Mouse (Mus musculus) adrenal gland, postnatal 25 days (tissue): ENCODE data around the gene B630019K06Rik. TPM values are rescaled to one million over a fixed set of nuclear protein-coding genes. Genes with fewer than 3 reads are reported as not detected.
"Not testable (repeated sequence)": the region's sequence is repeated elsewhere in the genome, so short reads cannot be mapped to it uniquely, and the experiment has no call there.

Experiments used
- DNase-seq: peaks from one replicate; pipeline ENCODE4 v3.0.0; 2021; ENCODE audit warnings: mixed read lengths
- long read RNA-seq: library from polyadenylated mRNA; stranded (forward); transcript quantifications from one replicate; pipeline ENCODE4 v2.0.0, GENCODE M21; 2021
- total RNA-seq: library from RNA; stranded (reverse); gene quantifications from 2 replicates; pipeline ENCODE4 v1.2.3, GENCODE M21; 2021

Gene B630019K06Rik
- 9.9 and 10.9 TPM in 2 replicates for total RNA-seq
- long read RNA-seq, transcript B630019K06Rik-201 (1 exons, 2,583 nt): major isoform, 21 of 21 reads
- long read RNA-seq, partial matches to known transcripts: 0 of 21 reads
- long read RNA-seq, other reads (novel, unspliced or antisense): 0 of 21 reads

DNA sequence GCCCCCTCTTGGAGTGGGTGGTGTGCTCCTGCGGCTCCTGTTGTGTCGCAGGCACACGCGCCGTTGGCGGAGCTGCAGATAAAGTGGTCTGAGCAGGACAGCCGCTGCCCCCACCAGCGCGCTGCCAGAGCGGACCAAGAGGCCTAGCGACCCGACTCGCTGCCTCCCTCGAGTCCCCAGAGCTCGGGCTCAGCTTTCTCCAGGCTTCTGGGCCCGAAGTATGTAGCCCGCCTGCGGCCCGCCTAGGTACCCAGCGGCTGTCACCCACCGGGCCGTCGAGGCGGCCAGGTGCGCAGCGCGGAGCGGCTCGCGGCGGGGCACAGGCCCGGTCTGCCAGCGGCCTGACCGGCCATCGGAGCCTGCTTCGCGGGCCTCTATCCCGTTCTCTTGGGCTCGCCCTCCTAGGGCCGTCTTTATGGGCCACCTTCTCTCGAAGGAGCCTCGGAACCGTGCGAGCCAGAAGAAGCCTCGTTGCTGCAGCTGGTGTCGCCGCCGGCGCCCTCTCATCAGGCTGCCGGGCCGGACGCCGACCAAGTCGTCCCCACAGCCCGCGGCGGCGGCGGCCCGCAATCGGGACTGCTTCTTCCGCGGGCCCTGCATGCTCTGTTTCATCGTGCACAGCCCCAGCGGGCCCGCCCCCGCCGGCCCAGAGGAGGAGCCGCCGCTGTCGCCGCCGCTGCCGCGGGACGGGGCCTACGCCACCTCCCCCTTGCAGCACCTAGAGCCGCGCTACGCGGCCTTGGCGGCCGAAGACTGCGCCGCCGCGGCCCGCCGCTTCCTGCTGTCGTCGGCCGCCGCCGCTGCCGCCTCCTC is at the start of gene B630019K06Rik:
Gene B630019K06Rik, plus strand, starts transcription at position 40 of the 813 bp plus-strand sequence.
- DNase-seq: peak; percentile 80

DNA sequence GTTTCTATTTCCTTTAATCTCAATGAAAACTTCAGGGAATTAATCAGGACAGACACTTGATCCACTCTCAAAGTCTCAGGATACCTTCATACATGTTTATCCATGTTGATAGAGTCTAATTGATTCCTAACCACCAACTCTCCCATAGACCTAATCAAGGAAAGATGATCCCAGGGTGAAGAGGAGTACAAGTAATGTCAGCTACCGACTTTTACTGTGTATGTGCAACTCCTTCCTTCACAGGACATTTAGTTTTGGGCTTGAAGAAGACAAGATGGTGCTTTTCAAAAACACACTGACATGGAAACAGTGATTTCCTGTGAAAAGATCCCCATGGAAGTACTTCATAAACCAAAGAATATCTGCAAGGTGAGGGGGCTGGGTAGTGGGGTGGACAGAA is 48.5 kb upstream of the B630019K06Rik start, which contains the start of gene Gm6592:
Gene Gm6592, plus strand, starts transcription at position 301 of the 400 bp plus-strand sequence.
- DNase-seq: no peak

DNA sequence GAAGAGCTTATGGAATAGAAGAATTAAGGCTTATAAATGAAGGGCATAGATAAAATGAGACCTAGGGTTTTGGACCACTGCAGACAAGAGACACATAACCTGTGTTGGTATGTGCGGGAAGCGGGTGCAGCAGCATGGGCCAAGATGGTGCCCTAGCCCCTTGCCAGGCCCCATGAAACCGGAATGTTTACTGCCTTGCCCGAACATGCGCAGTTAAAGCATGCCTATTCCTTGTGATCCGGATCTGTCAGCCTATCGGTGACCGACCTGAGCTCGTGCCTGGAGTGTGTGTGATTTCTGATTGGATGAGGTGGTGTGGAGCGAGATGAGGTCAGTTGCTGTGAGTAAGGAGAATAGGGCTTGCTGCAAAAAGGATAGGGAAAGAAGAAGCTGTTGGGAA is 39.7 kb upstream of the B630019K06Rik start:
- DNase-seq: no peak

DNA sequence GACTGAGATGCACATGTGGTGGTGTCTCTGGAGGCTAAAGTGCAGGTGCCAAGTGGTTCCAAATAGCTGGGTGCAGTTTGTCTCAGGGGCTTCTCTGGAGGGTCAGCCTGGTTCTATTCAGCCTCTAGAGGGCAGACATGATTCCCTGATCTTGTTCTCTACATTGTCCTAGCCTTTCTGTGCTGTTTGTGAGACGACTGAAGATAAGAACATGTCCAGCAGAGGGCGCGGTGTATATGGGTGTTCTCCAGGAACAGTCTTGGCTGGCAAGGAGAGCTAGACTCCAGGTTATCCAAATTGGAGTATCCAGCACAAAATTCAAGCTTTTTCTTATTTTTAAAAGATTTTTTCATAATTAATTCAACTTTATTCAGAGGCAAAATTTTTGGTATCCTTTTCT is 27.9 kb upstream of the B630019K06Rik start:
- peak; percentile 69 for DNase-seq

DNA sequence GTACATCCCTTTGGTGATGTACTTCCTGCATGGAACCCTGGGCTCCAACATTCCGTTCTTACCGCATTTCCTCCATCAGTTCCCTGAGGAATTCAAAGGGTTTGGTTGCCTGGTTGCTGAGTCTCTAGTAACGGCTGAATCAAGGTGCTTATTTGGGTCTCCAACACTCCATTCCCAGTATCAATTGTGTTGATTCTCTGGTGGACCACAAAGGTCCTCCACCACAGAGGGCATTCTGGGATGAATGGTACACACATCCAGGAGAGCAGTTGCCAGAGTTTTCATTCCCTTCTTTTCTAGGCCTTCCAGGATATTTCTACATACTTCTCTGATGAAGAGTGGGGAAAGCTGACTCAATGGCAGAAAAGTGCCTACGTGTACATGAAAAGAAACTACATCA is 18.2 kb upstream of the B630019K06Rik start, which contains the start of gene Gm5751:
Gene Gm5751, plus strand, starts transcription at position 301 of the 400 bp plus-strand sequence.
- not testable (repeated sequence) for DNase-seq

DNA sequence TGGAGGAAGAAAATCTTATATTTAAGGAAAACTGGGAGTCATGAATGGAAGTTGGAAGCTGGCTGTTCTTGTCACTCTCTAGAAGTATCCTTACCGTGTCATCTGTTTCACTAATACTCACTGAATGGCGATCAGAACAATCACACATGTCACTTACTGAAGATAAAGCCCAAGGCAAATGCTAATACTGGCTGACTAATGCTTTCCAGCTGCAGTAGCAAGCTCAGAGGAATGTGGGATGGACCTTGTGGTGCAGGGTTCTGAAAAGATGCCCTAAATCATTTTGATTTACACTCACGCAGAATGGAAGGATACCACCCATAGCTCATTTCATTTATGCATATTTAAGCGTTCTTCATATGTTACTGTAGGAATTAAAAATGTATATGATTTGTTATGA is 7.8 kb upstream of the B630019K06Rik start:
- DNase-seq: no peak

DNA sequence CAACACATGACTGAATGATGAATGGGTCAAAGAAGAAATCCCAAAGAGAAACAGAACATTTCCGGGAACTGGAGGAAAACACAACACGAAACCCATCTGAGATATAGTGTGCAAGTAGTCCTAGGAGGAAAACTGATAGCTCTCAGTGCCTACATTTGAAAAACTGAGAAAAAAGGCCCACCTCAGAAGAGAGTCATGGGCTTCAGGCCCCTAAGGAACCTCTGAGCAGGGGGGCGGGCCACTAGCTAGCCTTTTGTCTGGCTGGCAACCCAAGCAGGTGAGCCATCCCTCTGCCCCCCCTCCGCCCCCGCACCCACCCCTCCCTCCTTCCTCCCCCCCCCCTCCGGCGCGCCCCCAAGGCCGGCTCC is 223 bp upstream of the B630019K06Rik start:
- DNase-seq: no peak

DNA sequence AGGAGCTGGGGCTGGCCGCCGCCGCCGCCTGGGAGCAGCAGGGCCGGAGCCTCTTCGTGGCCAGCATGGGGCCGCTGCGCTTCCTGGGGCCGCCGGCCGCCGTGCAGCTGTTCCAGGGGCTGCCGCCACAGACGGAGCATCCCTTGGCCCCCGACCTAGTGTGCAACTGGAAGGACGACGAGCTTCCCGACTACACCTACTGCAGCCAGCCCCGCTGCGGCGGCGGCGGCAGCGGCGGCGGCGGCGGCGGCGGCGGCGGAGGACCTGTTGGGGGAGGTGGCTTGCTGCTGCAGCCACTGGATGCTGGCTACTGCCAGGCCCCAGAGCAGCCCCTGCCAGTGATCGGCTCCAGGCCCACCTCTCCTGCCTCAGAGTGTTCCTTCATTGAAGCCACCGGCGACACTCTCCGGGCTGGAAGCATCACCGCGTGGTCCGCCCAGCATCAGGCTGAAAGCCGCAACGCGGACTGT is 1.0 kb downstream of the B630019K06Rik start:
- DNase-seq: peak; percentile 22

DNA sequence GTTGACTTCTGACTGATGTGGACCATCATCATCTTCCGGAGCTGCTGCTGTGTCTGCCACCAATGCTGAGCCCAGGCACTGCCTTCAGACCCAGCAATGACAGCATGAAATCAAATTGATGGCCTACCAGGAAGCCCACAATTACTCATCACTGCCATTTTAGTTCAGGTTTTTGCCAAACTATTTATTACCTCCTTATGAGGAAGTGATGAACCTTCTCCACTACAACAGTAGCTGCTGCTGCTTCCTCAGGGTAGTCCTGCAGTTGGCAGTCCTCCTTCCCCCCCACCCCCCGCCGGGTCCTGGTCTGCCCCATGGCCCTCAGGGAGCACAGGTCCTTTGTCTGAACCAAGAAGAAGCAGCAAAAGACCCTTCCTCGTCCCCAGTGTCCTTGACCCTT is 8.6 kb downstream of the B630019K06Rik start:
- no peak for DNase-seq

DNA sequence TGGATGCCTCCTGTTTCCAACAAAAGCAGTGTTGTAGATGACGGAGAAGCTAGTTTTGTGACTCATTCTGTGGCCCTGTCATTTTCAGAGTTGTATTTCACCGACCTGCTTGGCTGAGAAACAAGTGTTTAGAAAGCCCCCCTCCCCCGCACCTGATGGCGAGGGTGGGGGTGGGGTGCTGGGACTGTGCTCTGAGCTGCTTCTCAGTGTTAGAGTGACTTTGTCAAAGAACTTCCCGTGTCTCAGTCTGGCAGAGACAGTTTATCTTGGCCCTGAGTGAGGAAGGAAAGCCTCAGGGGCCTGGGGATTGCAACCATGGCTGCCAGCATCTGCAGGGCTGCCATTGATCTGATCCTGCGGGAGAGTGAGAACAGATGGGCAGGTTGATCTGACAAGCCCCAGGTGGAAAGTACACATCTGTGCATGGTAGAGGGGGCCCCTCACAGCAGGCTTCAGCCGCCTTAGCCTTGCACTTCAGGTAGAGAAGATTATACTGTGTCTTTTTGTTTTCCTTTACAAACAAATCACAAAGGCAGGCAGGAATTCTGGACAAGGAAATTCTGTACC is 9.8 kb downstream of the B630019K06Rik start:
- no peak for DNase-seq

DNA sequence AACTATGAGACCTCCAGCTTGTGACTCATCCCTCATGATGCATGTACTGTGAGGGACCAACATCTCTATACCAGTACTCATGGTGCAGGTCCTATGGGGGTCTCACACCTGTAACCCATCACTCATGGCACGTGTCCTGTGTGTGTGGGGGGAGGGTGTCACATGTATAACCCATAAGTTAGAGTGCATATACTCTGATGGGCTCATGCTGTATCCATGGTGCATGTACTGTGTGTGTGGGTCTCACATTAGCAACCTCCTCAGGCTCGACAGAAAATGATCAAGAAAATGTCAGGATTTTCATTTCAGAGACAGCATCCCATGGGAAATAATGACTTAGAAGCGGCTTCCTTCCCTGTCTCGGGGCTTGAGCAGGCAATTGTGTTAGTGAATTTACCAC is 28.9 kb downstream of the B630019K06Rik start:
- no peak for DNase-seq

DNA sequence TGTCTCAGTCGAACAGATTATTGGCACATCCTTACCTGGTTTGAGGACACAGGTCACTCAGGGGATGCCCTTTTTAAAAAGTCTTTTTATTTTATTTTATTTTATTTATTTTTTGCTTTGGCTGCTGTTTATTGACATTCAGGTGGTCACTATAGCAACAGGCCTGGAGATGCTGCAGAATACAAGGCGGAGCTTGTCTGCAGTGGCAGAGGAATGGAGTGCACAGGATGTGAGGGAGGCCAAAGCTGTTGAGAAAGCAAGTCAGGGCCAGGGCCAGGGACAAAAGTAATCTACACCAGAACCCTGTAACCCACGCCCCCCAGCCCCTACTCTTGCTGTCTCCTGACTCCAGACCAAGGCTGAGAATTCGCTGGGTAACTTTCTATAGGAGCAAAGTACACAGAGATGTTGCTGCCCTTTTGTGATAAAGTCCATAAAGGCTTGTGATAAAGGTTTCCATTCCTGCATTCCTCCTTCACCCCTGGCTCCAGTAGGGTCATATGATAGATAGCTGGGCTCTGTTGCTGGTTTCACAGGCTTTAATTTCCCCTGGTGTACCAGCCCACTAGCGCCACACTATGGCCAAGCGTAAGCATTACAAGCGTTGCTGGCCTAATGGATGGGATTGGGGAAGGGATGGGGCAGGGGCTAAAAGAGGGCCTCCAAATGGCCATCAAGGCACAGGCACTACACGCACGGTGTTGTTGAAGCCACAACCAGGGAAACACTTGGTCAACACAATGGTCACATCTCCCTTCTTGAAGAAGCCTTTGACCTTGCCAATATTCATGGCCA is 29.8 kb downstream of the B630019K06Rik start:
- DNase-seq: peak; percentile 11

DNA sequence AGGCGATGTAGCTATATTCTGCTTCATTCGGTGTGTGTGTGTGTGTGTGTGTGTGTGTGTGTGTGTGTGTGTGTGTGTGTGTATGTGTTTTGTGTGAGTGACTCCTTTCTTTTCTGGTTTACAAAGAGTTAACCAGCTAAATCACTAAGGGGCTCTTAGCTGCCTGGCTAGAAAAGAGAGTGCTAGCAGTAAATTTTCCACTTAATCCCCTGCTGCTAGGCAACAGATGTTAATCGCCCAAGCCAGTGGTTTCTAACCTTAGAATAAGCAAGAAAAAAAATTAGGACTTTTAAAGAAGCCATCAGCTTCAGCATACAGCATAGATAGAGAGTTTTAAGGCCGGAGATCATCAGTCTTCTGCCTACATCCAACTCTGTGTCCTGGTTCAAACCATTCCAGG is 35.1 kb downstream of the B630019K06Rik start:
- DNase-seq: no peak

DNA sequence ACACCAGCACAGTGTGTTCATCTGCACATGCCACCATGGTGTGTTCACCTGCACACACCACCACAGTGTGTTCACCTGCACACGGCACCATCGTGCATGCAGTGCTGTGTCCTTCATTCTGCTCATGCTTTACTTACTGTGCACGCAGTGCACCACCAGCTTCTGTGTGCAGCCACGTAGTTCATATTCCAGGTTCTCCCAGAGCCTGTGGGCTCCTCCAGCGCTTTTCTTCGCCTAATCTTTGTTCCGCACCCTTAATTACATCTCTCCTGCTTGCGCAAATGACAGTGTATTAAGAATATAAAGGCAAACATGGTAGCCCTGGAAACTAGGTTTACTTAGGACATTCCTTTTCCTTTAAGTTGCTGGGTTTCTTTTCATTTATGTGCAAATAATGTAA is 51.9 kb downstream of the B630019K06Rik start:
- DNase-seq: no peak

Other genes with a start within 250 kb of the B630019K06Rik start
- gene Ssxb8, start 201.5 kb upstream of the B630019K06Rik start, total RNA-seq: not detected in 2 replicates
- not detected in 2 replicates for gene Ssx9, start 143.9 kb upstream of the B630019K06Rik start, total RNA-seq
- gene Ssxb5, start 88.7 kb upstream of the B630019K06Rik start, total RNA-seq: not detected in 2 replicates
- gene Gm6592, start 48.4 kb upstream of the B630019K06Rik start, total RNA-seq: not detected in 2 replicates
- gene Gm5751, start 18.1 kb upstream of the B630019K06Rik start, total RNA-seq: not detected in 2 replicates
- not detected in 2 replicates for gene Fthl17b, start 70.6 kb downstream of the B630019K06Rik start, total RNA-seq
- not detected in 2 replicates for gene Fthl17c, start 84.2 kb downstream of the B630019K06Rik start, total RNA-seq
- gene Fthl17d, start 94.4 kb downstream of the B630019K06Rik start, total RNA-seq: not detected in 2 replicates
- not detected in 2 replicates for gene Fthl17e, start 141.1 kb downstream of the B630019K06Rik start, total RNA-seq
- not detected in 2 replicates for gene Fthl17f, start 170.6 kb downstream of the B630019K06Rik start, total RNA-seq
- not detected in 2 replicates for gene 4930402K13Rik, start 212.2 kb downstream of the B630019K06Rik start, total RNA-seq